Mouse (Mus musculus) forebrain, embryonic 11.5 days (tissue): ENCODE results near the gene Tnnc1. TPM values are rescaled to one million over a fixed set of nuclear protein-coding genes. Genes with fewer than 3 reads are reported as not detected.

ENCODE experiments used
- ATAC-seq: fragments of 200-750 bp; cut with Nextera tagmentation; replicated peaks from 2 replicates; pipeline ENCODE4 v1.8.0; 2017; ENCODE audit warnings: moderate TSS enrichment; ENCODE audit not compliant: low FRiP score
- DNase-seq: peaks from one replicate; pipeline ENCODE4 v3.0.0-alpha.2; 2017; ENCODE audit warnings: low spot score
- H3K27ac ChIP-seq: fragments of 300-500 bp; sonication (generic); 2 replicates; pipeline ENCODE4 v1.5.1; 2014; ENCODE audit warnings: low read depth, low read length
- H3K27me3 ChIP-seq: fragments of 300-500 bp; sonication (generic); 2 replicates; pipeline ENCODE4 v1.6.1; 2014; ENCODE audit warnings: mild to moderate bottlenecking, low read length, mixed read lengths; ENCODE audit not compliant: control insufficient read depth, insufficient read depth
- H3K36me3 ChIP-seq: fragments of 300-500 bp; sonication (generic); 2 replicates; pipeline ENCODE4 v1.6.1; 2014; ENCODE audit warnings: mild to moderate bottlenecking, low read length, moderate library complexity, mixed read lengths; ENCODE audit not compliant: control insufficient read depth, insufficient read depth
- H3K4me1 ChIP-seq: fragments of 300-500 bp; sonication (generic); replicated peaks from 2 replicates; pipeline ENCODE4 v1.6.1; 2014; ENCODE audit warnings: low read length, mixed read lengths; ENCODE audit not compliant: control insufficient read depth, insufficient read depth
- H3K4me2 ChIP-seq: fragments of 300-500 bp; sonication (generic); 2 replicates; pipeline ENCODE4 v1.6.1; 2014; ENCODE audit warnings: low read depth, mild to moderate bottlenecking, low read length, moderate library complexity, mixed read lengths; ENCODE audit not compliant: severe bottlenecking
- H3K4me3 ChIP-seq: fragments of 300-500 bp; sonication (generic); 2 replicates; pipeline ENCODE4 v1.5.1; 2014; ENCODE audit warnings: low read depth, low read length
- H3K9ac ChIP-seq: fragments of 300-500 bp; sonication (generic); 2 replicates; pipeline ENCODE4 v1.6.1; 2014; ENCODE audit warnings: low read length
- H3K9me3 ChIP-seq: fragments of 300-500 bp; sonication (generic); 2 replicates; pipeline ENCODE4 v1.6.1; 2016; ENCODE audit warnings: low read length, mixed read lengths; ENCODE audit not compliant: control insufficient read depth
- WGBS: fragments of 180-500 bp; shearing (Covaris S2); extraction: QIAGEN DNeasy Blood & Tissue Kit; methylation state at CpG from one replicate; pipeline ENCODE4 v1.1.7; 2014; 5-methylcytosine and 5-hydroxymethylcytosine counted together
- polyA plus RNA-seq: library from polyadenylated mRNA; unstranded; fragments of >200 nt; fragmentation: Nextera tagmentation; extraction: Ambion mirVana; gene quantifications from 2 replicates; pipeline ENCODE4 v1.2.1, GENCODE M21; 2014

Gene Tnnc1
- polyA plus RNA-seq, 1 experiment from 2014 or later = 0.59 TPM

DNA sequence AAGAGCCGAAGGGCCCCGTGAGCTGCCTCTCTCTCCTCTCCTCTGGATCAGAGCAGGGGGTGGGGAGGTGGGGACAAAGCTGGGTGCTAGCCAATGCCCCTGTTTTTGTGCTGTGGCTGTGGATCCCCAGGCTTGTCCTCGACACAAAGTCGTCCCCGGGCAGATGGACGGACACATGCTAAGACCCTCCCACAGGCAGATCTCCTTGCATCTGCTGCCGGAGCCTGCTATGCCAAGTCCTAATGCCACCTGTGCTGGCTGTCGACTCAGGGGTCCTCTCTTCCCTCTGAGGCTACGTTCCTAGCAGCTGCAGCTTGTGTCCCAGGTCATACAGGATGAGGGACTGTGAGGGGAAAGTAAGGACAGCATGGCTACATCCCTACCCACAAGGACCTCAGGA, 41.3 kb upstream of the Tnnc1 start:
- Histone ChIP-seq H3K27ac (no peak overlapping the region), H3K4me1 (no peaks in the 10 kb centered on the region), H3K4me2 (no peak overlapping the region), H3K4me3 (no peak overlapping the region), H3K9me3 (no peaks in the 10 kb centered on the region), H3K9ac (no peak overlapping the region), H3K36me3 (peaks cover 12% of the 10 kb centered on the region), H3K27me3 (no peaks in the 10 kb centered on the region)
- no peak for DNase-seq
- WGBS = 78% methylated on average over 9 of the region's 9 CpGs
- ATAC-seq = no peak

GRCm38 (mm10) chr14:31168425-31168824, 39.7 kb upstream of the Tnnc1 start, which contains the start of gene Stab1:
Stab1 (minus strand) TSS chr14:31168641.
- Histone ChIP-seq H3K9ac (no peak within 1 kb of the TSS), H3K4me2 (no peak within 1 kb of the TSS), H3K27ac (no peak within 1 kb of the TSS), H3K4me3 (no peak within 1 kb of the TSS), H3K4me1 (no peaks in the 10 kb centered on the region), H3K36me3 (peaks cover 28% of the 10 kb centered on the region), H3K9me3 (no peaks in the 10 kb centered on the region), H3K27me3 (no peaks in the 10 kb centered on the region)
- DNase-seq (no peak), ATAC-seq (no peak)
- WGBS = 58% methylated on average over 10 of the region's 10 CpGs

- no peak for DNase-seq
- 88% methylated on average over 6 of the region's 6 CpGs for WGBS
- no peak overlapping the region for H3K4me3 ChIP-seq
- no peaks in the 10 kb centered on the region for H3K4me1 ChIP-seq
- peaks cover 28% of the 10 kb centered on the region for H3K36me3 ChIP-seq
- no peak overlapping the region for H3K27ac ChIP-seq
- no peak for ATAC-seq
- no peak overlapping the region for H3K9ac ChIP-seq
- H3K4me2 ChIP-seq = no peak overlapping the region
- no peaks in the 10 kb centered on the region for H3K27me3 ChIP-seq
- no peaks in the 10 kb centered on the region for H3K9me3 ChIP-seq
These were observed 38.6 kb upstream of the Tnnc1 start for GRCm38 (mm10) chr14:31169508-31169907.

DNA sequence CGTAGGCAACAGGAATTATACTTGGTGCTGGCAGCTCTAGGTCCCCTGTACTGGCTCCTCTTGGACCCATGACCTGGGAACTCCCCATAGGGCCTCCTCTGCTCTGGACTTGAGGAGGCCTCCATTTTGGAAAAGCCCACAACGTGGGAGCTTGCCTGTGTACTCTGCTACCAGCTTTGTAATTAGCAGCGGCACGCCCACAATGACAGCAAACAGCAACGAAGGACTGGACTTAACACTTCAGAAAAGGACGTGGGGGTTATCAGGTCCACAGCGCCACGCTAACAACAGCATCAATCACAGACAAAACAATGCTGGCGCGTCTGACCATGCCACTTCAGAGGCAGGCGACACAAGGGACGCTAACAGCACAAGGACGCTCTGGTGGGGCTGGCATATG, 37.1 kb upstream of the Tnnc1 start:
- 87% methylated on average over 13 of the region's 13 CpGs for WGBS
- H3K27ac ChIP-seq = no peak overlapping the region
- ATAC-seq = no peak

DNA sequence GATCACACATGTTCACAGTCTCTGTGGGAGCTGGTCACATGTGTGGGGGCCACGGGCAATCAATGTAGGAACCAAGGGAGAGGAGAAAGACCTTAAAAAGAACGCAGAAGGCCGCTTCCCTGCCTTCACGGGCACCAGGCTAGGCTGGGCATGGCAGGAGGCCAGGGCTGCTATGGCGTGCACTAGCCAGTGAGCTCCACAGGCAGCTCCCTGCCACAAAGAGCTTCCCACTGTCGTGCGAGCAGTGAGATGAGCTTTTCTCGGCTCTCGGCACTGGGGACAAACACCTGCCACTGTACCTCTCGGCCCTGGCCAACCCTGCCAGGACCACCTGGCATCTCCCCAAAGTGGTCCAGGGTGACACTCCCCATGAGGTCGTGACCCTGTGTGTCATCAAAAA, 36.7 kb upstream of the Tnnc1 start:
- no peak for ATAC-seq
- Histone ChIP-seq H3K4me1 (no peaks in the 10 kb centered on the region), H3K4me3 (no peak overlapping the region), H3K9ac (no peak overlapping the region), H3K27ac (no peak overlapping the region), H3K9me3 (no peaks in the 10 kb centered on the region), H3K27me3 (no peaks in the 10 kb centered on the region), H3K36me3 (peaks cover 37% of the 10 kb centered on the region), H3K4me2 (no peak overlapping the region)
- WGBS = 91% methylated on average over 11 of the region's 11 CpGs
- DNase-seq = no peak

More for the DNA sequence above, 37.1 kb upstream of the Tnnc1 start:
- H3K9me3 ChIP-seq = no peaks in the 10 kb centered on the region
- DNase-seq = no peak
- no peak overlapping the region for H3K9ac ChIP-seq
- no peaks in the 10 kb centered on the region for H3K4me1 ChIP-seq
- peaks cover 34% of the 10 kb centered on the region for H3K36me3 ChIP-seq
- no peak overlapping the region for H3K4me2 ChIP-seq
- H3K4me3 ChIP-seq = no peak overlapping the region
- H3K27me3 ChIP-seq = no peaks in the 10 kb centered on the region

DNA sequence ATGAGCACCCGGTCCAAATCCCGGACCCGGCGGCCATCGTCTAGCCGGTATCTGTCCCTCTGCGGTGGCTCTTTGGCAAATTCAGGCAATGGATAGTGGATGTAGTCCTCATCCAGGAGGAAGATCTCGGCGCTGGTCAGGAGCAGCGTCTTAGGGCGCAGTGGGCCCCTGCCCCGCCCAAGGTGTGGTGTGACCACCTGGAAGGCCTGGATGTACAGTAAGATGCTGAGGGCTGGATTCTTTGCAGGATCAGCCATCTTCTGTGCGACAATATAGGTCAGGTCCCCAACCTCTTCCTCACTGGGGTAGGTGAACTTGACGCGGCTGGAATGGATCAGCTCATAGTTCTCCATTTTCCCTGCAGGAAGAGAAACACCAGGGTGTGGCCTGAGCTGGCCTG, 36.3 kb upstream of the Tnnc1 start:
- Histone ChIP-seq H3K27ac (no peak overlapping the region), H3K4me3 (no peak overlapping the region), H3K36me3 (peaks cover 42% of the 10 kb centered on the region), H3K9me3 (no peaks in the 10 kb centered on the region), H3K4me1 (no peaks in the 10 kb centered on the region), H3K9ac (no peak overlapping the region), H3K4me2 (no peak overlapping the region), H3K27me3 (no peaks in the 10 kb centered on the region)
- no peak for DNase-seq
- ATAC-seq = no peak
- WGBS = 95% methylated on average over 15 of the region's 15 CpGs

GRCm38 (mm10) chr14:31172781-31173455, 35.2 kb upstream of the Tnnc1 start:
- ATAC-seq (no peak), DNase-seq (no peak)
- Histone ChIP-seq H3K9ac (no peak overlapping the region), H3K36me3 (peaks cover 48% of the 10 kb centered on the region), H3K4me1 (no peaks in the 10 kb centered on the region), H3K4me3 (no peak overlapping the region), H3K27ac (no peak overlapping the region), H3K27me3 (no peaks in the 10 kb centered on the region), H3K4me2 (no peak overlapping the region), H3K9me3 (no peaks in the 10 kb centered on the region)
- WGBS = 95% methylated on average over 18 of the region's 18 CpGs

GRCm38 (mm10) chr14:31173537-31173936, 34.6 kb upstream of the Tnnc1 start:
- Histone ChIP-seq H3K36me3 (peaks cover 50% of the 10 kb centered on the region), H3K4me2 (no peak overlapping the region), H3K27ac (no peak overlapping the region), H3K4me1 (no peaks in the 10 kb centered on the region), H3K9ac (no peak overlapping the region), H3K27me3 (no peaks in the 10 kb centered on the region), H3K4me3 (no peak overlapping the region), H3K9me3 (no peaks in the 10 kb centered on the region)
- ATAC-seq (no peak), DNase-seq (no peak)
- WGBS = 93% methylated on average over 7 of the region's 7 CpGs

DNA sequence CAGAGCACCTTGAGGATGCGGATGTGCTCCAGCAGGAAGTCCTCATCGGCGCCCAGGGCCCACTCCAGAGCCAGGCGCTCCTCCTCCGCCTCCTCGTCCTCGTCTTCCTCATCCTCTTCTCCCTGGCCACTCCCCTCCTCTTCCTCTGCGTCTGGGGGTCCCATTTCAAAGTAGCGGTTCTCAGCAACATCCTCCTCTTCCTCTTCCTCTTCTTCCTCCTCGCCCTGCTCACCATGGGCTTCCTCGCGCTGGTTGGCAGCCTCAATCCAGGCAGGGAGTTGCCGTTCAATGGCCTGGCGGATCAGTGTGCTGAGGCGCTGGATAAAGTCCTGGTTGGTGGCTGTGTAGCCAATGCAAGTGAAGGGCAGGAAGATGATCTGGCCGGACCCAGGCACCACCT, 30.8 kb upstream of the Tnnc1 start:
- H3K36me3 ChIP-seq = peaks cover 49% of the 10 kb centered on the region
- no peak overlapping the region for H3K9ac ChIP-seq
- no peaks in the 10 kb centered on the region for H3K9me3 ChIP-seq
- H3K4me1 ChIP-seq = no peaks in the 10 kb centered on the region
- no peak overlapping the region for H3K27ac ChIP-seq
- no peak for DNase-seq
- no peak overlapping the region for H3K4me3 ChIP-seq
- H3K4me2 ChIP-seq = no peak overlapping the region
- no peaks in the 10 kb centered on the region for H3K27me3 ChIP-seq
- 92% methylated on average over 16 of the region's 16 CpGs for WGBS
- ATAC-seq = no peak
